Mouse (Mus musculus) ES-Bruce4 (cell line): ENCODE data around the gene Rab30. TPM values are rescaled to one million over a fixed set of nuclear protein-coding genes. Genes with fewer than 3 reads are reported as not detected.

Experiments
- H3K27ac ChIP-seq: 2 replicates; pipeline ENCODE4 v1.5.1; 2012; ENCODE audit warnings: low read length, inconsistent platforms; ENCODE audit not compliant: insufficient read depth
- H3K27me3 ChIP-seq: 2 replicates; pipeline ENCODE4 v1.6.1; 2012; ENCODE audit warnings: mild to moderate bottlenecking, low read length, inconsistent platforms; ENCODE audit not compliant: control insufficient read depth, poor library complexity, insufficient read depth, severe bottlenecking
- H3K36me3 ChIP-seq: 2 replicates; pipeline ENCODE4 v1.6.1; 2012; ENCODE audit warnings: inconsistent platforms, mild to moderate bottlenecking, low read length, moderate library complexity; ENCODE audit not compliant: control insufficient read depth, poor library complexity, insufficient read depth, severe bottlenecking
- H3K4me1 ChIP-seq: one replicate; pipeline ENCODE4 v1.8.1; 2011; ENCODE audit warnings: low read length; ENCODE audit not compliant: control insufficient read depth, insufficient read depth
- H3K4me3 ChIP-seq: 2 replicates; pipeline ENCODE4 v1.5.1; 2011; ENCODE audit warnings: low read depth, mild to moderate bottlenecking, low read length
- H3K9ac ChIP-seq: 2 replicates; pipeline ENCODE4 v1.6.1; 2012; ENCODE audit warnings: low read depth, mild to moderate bottlenecking, inconsistent platforms; ENCODE audit not compliant: poor library complexity, severe bottlenecking
- H3K9me3 ChIP-seq: replicated peaks from 2 replicates; pipeline ENCODE4 v1.6.1; 2012; ENCODE audit warnings: mild to moderate bottlenecking, low read length, inconsistent platforms; ENCODE audit not compliant: control insufficient read depth, poor library complexity, insufficient read depth, severe bottlenecking
- CTCF ChIP-seq: IDR thresholded peaks from one replicate; pipeline ENCODE4 v1.8.1; 2011; ENCODE audit warnings: low read depth, low read length
- EP300 ChIP-seq: IDR thresholded peaks from 2 replicates; pipeline ENCODE4 v1.6.1; 2011; ENCODE audit warnings: low read depth, low read length; ENCODE audit not compliant: insufficient read depth
- POLR2A ChIP-seq: IDR thresholded peaks from one replicate; pipeline ENCODE4 v1.8.1; 2011; ENCODE audit warnings: low read length; ENCODE audit not compliant: insufficient read depth
- polyA plus RNA-seq: library from polyadenylated mRNA; stranded (reverse); fragments of >200 nt; gene quantifications from 2 replicates; pipeline ENCODE4 v1.2.4, GENCODE M21; 2011; ENCODE audit warnings: low read depth; ENCODE audit not compliant: missing spikeins, insufficient read depth, insufficient read length

Gene Rab30
- polyA plus RNA-seq, 1 experiment, result 3.7 TPM

DNA sequence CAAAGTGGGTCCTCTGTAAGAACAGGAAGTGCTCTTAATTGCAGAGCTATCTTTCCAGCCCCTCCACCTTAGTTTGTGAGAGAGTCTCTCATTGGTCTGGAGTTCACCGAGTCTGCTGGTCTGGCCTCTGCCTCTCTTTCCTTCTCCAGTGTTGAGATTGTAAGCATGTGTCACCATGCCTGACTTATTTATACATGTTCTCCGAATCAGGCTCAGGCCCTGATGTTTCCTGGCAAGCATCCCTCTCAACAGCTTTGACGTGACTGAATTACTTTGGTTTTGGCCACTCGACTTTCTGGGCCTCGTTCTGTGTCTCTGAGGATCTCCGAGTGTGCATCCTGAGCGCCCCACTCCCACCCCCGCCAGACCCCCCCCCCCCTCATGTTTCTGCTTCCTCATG, 55.4 kb downstream of the Rab30 start:
- no peaks in the 10 kb centered on the region for H3K36me3 ChIP-seq
- no peaks in the 10 kb centered on the region for H3K4me1 ChIP-seq
- H3K27me3 ChIP-seq, result no peaks in the 10 kb centered on the region
- no peak overlapping the region for H3K27ac ChIP-seq
- H3K9ac ChIP-seq, result no peak overlapping the region
- H3K4me3 ChIP-seq, result no peak overlapping the region
- no peaks in the 10 kb centered on the region for H3K9me3 ChIP-seq
- TF ChIP-seq CTCF, result no peak
- TF ChIP-seq EP300, result no peak
- TF ChIP-seq POLR2A, result no peak

DNA sequence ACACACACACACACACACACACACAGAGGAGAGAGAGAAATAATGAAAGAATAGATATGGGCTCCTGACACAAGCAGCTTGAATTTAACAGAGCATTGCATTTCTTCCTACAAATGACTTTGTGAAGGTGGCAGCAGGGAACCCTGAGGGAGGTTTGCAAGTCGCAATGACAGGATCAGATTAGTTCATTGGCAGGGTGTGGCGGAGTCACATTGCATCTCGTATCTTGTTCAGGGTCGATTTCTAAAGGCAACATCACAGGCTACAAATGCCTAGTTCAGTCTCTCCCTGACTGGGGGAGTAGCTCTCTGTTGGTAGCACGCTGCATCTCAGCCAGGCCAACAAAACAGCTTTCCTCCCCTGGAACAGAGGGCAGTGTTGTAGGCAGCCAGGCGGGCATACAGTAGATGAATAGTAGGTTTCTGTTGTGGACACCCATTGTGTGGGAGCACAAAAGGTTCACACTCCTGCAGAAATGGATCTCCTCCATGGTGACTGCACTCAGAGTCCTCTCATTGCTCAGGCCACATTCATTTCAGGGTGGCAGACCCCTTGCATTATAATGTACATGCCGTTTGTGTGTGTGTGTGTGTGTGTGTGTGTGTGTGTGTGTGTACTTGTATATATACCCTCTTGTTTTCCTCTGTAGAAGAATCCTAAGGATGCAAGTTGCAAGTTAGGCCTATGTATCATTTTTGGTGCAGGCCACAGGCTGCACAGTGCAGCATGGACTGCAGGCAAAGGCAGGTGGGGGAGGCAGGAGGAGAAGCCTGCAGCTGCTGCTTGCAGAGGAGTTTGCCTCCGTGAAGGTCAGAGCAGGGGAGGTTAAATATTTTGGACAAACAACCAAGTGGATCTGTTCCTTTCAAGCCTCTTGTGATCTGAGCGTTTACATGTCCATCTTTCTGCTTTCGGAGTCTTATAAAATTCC, 58.5 kb downstream of the Rab30 start:
- TF ChIP-seq EP300, result no peak
- TF ChIP-seq CTCF, result no peak
- no peak for TF ChIP-seq POLR2A
- Histone ChIP-seq H3K4me3 (no peak overlapping the region), H3K27ac (no peak overlapping the region), H3K27me3 (no peaks in the 10 kb centered on the region), H3K36me3 (no peaks in the 10 kb centered on the region), H3K9ac (no peak overlapping the region), H3K9me3 (no peaks in the 10 kb centered on the region), H3K4me1 (no peaks in the 10 kb centered on the region)

DNA sequence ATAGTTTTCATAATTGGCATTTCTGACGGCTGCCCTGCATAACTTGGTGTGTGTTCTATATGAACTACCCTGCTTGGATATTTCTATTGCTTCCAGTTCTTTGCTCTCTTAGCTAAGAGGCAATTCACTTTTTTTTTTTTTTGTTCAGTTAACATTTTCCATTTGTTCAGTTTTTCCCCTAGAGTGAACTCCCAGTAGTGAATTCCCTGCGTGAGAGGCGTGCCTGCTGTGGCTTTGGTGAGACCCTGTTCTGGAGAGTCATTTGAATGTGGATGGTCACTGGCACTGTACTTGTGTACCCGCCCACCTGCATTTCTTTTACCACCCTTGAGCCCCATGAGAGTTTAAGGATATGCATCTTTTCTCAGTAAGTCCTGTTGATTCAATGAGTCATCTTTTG, 60.8 kb downstream of the Rab30 start:
- no peak for TF ChIP-seq EP300
- H3K27ac ChIP-seq, result no peak overlapping the region
- no peaks in the 10 kb centered on the region for H3K36me3 ChIP-seq
- peaks cover 3% of the 10 kb centered on the region for H3K4me1 ChIP-seq
- no peak overlapping the region for H3K9ac ChIP-seq
- H3K27me3 ChIP-seq, result no peaks in the 10 kb centered on the region
- H3K9me3 ChIP-seq, result no peaks in the 10 kb centered on the region
- H3K4me3 ChIP-seq, result no peak overlapping the region

DNA sequence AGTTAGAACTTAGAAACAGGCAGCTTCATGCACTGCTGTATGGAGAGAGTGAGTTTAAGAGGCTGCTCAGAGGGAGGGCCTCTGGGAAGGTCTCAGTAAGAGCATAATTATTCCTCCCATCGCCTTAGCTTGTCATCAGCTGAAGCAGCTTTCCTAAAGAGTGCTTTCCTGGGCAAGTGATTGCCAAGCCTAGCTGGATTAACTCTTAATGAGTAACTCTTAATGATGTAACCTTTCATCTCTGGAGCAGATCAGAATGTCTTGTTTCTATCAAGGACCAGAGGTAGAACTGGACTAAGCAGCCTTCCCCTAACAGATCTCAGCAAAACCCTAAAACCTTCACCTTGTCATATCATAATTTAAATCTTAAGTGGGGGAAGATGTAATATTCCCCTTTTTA, 61.8 kb downstream of the Rab30 start:
- H3K9ac ChIP-seq, result no peak overlapping the region
- H3K9me3 ChIP-seq, result no peaks in the 10 kb centered on the region
- H3K27ac ChIP-seq, result no peak overlapping the region
- H3K27me3 ChIP-seq, result no peaks in the 10 kb centered on the region
- H3K4me1 ChIP-seq, result peaks cover 3% of the 10 kb centered on the region
- H3K36me3 ChIP-seq, result no peaks in the 10 kb centered on the region
- H3K4me3 ChIP-seq, result no peak overlapping the region
- TF ChIP-seq EP300, result no peak
- no peak for TF ChIP-seq CTCF
- no peak for TF ChIP-seq POLR2A

DNA sequence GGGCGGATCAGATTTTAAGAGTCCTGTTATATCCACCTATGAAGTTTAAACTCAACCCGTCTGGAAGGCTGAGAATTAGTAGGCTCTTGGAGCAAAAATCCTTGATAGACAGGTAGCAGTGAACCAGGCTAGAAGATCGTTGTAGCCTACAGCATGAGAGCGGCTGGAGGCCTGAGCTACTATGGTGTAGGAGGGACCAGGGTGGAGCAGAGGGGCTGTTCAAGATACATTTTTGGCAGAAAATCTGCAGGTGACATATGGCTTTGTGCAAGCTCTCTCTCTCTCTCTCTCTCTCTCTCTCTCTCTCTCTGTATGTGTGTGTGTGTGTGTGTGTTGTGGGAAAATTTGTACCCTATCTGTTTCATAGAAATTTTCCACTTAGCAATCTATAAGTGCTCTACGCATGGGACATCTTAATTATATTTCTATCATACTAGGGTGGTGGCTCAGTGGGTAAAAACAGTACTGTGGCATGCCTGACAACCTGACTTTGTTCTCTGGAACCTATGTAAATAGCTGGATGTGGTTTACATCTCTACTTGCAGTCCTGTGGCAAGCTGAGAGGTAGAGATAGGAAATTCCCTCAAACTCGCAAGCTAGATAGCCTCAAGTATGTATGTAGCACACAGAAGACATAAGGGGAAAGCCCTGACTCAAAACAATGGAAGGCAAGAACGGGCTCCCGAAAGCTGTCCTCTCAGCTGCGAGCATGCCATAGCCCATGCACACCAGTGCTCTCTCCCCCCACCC, 63.7 kb downstream of the Rab30 start:
- Histone ChIP-seq H3K9ac (no peak overlapping the region), H3K27ac (no peak overlapping the region), H3K9me3 (no peaks in the 10 kb centered on the region), H3K36me3 (no peaks in the 10 kb centered on the region), H3K27me3 (no peaks in the 10 kb centered on the region), H3K4me3 (no peak overlapping the region), H3K4me1 (peaks cover 3% of the 10 kb centered on the region)
- TF ChIP-seq EP300 (no peak), CTCF (no peak), POLR2A (no peak)

DNA sequence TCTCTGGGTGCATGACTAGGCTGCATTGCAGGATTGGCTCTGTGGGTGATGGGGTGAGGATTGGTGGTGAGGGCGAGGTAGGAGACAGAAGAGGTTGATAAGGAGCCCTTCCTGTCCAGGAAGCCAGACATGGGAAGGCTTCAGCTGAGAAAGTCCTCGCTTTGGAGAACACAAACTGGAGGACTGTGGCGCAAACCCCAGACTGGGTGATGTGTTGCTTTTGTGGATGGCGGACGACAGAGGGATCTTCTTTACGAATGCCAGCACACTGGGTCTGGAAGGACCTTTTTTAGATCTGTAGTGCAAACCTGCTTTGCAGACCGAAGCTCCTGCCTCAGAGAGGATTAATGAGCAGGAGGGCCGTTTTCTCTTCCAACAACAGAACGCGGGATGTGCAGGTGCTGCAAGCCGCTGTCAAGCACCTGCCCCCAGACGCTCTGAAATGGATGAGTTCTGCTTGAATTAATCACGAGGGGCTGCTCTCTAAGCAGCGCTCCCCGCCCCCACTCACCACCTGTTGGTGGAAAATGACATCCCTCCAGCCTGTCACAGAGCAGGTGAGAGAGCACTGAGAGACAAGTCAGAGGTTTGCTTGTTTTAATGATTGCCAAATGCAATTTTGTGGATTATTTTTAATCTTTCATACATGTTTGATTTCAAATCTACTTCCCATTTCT, 65.2 kb downstream of the Rab30 start:
- no peak overlapping the region for H3K9ac ChIP-seq
- H3K36me3 ChIP-seq, result no peaks in the 10 kb centered on the region
- no peaks in the 10 kb centered on the region for H3K9me3 ChIP-seq
- no peaks in the 10 kb centered on the region for H3K27me3 ChIP-seq
- no peak for TF ChIP-seq EP300
- no peak for TF ChIP-seq CTCF
- no peak for TF ChIP-seq POLR2A
- H3K4me3 ChIP-seq, result no peak overlapping the region
- H3K27ac ChIP-seq, result no peak overlapping the region
- H3K4me1 ChIP-seq, result peaks cover 3% of the 10 kb centered on the region
